Mouse (Mus musculus): ENCODE data around the gene Aagab.

Gene Aagab

GRCm38 (mm10) chr9:63672797-63673493 lies 70.5 kb downstream of the Aagab start:
- DNase-seq (ENCODE audit: low spot score): no peak

GRCm38 (mm10) chr9:63673494-63673805 lies 71.0 kb downstream of the Aagab start:
- DNase-seq (ENCODE audit: low spot score): no peak

GRCm38 (mm10) chr9:63674613-63675012 lies 72.2 kb downstream of the Aagab start:
- peak; percentile 35 for DNase-seq (ENCODE audit: low spot score)

GRCm38 (mm10) chr9:63677621-63678020 lies 75.2 kb downstream of the Aagab start:
- peak; percentile 36 for DNase-seq (ENCODE audit: low spot score)

- DNase-seq (ENCODE audit: low spot score): no peak
These were observed 75.6 kb downstream of the Aagab start for GRCm38 (mm10) chr9:63678076-63678475.

GRCm38 (mm10) chr9:63682301-63682700 lies 79.8 kb downstream of the Aagab start:
- no peak for DNase-seq (ENCODE audit: low spot score)

- no peak for DNase-seq (ENCODE audit: low spot score)
These were observed 80.5 kb downstream of the Aagab start for GRCm38 (mm10) chr9:63682943-63683342.

GRCm38 (mm10) chr9:63684277-63684676 lies 81.8 kb downstream of the Aagab start:
- DNase-seq (ENCODE audit: low spot score): no peak

- peak; percentile 57 for DNase-seq (ENCODE audit: low spot score)
These were observed 82.9 kb downstream of the Aagab start for GRCm38 (mm10) chr9:63685352-63685751.

GRCm38 (mm10) chr9:63687413-63688015 lies 85.1 kb downstream of the Aagab start:
- peak; percentile 82 for DNase-seq (ENCODE audit: low spot score)

GRCm38 (mm10) chr9:63690511-63690910 lies 88.1 kb downstream of the Aagab start:
- no peak for DNase-seq (ENCODE audit: low spot score)

- no peak for DNase-seq (ENCODE audit: low spot score)
These were observed 89.5 kb downstream of the Aagab start for GRCm38 (mm10) chr9:63691960-63692359.
